Mouse (Mus musculus) liver, embryonic 14.5 days (tissue): Measurements from ENCODE around the gene Car8.

Experiments used
- CTCF ChIP-seq: IDR thresholded peaks from 2 replicates; pipeline ENCODE4 v1.5.1; 2016; ENCODE audit warnings: antibody characterized with exemption, low read depth, control low read depth
- EP300 ChIP-seq: IDR thresholded peaks from 2 replicates; pipeline ENCODE4 v1.6.1; 2016; ENCODE audit warnings: antibody characterized with exemption, low read depth

DNA sequence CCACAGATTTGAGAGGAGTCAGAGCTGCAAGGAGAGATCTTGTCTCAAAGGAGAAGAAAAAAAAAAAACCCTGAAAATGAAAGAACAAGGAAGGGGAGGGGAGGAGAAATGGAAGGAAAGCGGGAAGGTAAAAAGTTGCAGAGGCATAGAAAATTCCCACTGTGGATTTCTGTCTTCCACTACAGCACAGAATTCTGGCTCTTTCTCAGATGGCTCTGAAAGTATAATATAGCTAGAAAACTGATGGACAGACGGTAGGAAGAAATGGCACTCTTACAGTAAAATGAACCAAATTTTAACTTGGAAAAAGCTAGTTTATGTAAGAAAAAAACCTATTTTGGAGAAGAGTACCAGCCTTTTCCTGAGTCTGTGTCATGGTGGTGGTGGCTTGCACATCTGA, 39.3 kb upstream of the Car8 start:
- no peak for TF ChIP-seq CTCF
- no peak for TF ChIP-seq EP300
